Mouse (Mus musculus) hindbrain, embryonic 14.5 days (tissue): Measurements from ENCODE around the gene Palm2. TPM values are rescaled to one million over a fixed set of nuclear protein-coding genes. Genes with fewer than 3 reads are reported as not detected.

Experiments used
- ATAC-seq: fragments of 200-750 bp; cut with Nextera tagmentation; 2 replicates; pipeline ENCODE4 v1.8.0; 2017; ENCODE audit warnings: moderate number of reproducible peaks, mild to moderate bottlenecking, moderate TSS enrichment, moderate library complexity; ENCODE audit not compliant: low FRiP score
- DNase-seq: peaks from one replicate; pipeline ENCODE4 v3.0.0-alpha.2; 2015; ENCODE audit warnings: low spot score
- H3K27ac ChIP-seq: fragments of 300-500 bp; sonication (generic); 2 replicates; pipeline ENCODE4 v1.5.1; 2014; ENCODE audit warnings: mild to moderate bottlenecking, moderate library complexity
- H3K27me3 ChIP-seq: fragments of 300-500 bp; sonication (generic); 2 replicates; pipeline ENCODE4 v1.6.1; 2014; ENCODE audit warnings: mild to moderate bottlenecking, low read length, mixed read lengths; ENCODE audit not compliant: control insufficient read depth, insufficient read depth
- H3K36me3 ChIP-seq: fragments of 300-500 bp; sonication (generic); replicated peaks from 2 replicates; pipeline ENCODE4 v1.6.1; 2014; ENCODE audit not compliant: control insufficient read depth, insufficient read depth
- H3K4me1 ChIP-seq: fragments of 300-500 bp; sonication (generic); replicated peaks from 2 replicates; pipeline ENCODE4 v1.6.1; 2014; ENCODE audit warnings: antibody characterized with exemption, low read length, mixed read lengths; ENCODE audit not compliant: control insufficient read depth, insufficient read depth
- H3K4me2 ChIP-seq: fragments of 300-500 bp; sonication (generic); replicated peaks from 2 replicates; pipeline ENCODE4 v1.6.1; 2014; ENCODE audit warnings: mild to moderate bottlenecking, moderate library complexity
- H3K4me3 ChIP-seq: fragments of 300-500 bp; sonication (generic); replicated peaks from 2 replicates; pipeline ENCODE4 v1.5.1; 2014; ENCODE audit warnings: mild to moderate bottlenecking, low read length
- H3K9ac ChIP-seq: fragments of 300-500 bp; sonication (generic); 2 replicates; pipeline ENCODE4 v1.6.1; 2014
- H3K9me3 ChIP-seq: fragments of 300-500 bp; sonication (generic); 2 replicates; pipeline ENCODE4 v1.6.1; 2016; ENCODE audit warnings: low read length; ENCODE audit not compliant: control insufficient read depth
- WGBS: fragments of 180-500 bp; shearing (Covaris S2); extraction: QIAGEN DNeasy Blood & Tissue Kit; methylation state at CpG from one replicate; pipeline ENCODE4 v1.1.7; 2014; 5-methylcytosine and 5-hydroxymethylcytosine counted together
- polyA plus RNA-seq: library from polyadenylated mRNA; unstranded; fragments of >200 nt; fragmentation: Nextera tagmentation; extraction: Ambion mirVana; gene quantifications from 2 replicates; pipeline ENCODE4 v1.2.1, GENCODE M21; 2014

The Palm2 gene
- polyA plus RNA-seq, 1 experiment from 2014 or later = 14.3 TPM

GRCm38 (mm10) chr4:57569711-57570110 is 135.7 kb downstream of the Palm2 start:
- no peak for DNase-seq
- 58% methylated on average over 6 of the region's 6 CpGs for WGBS
- peak overlapping the region; percentile 85; the same call in 1 of the 2 replicates for H3K4me2 ChIP-seq

GRCm38 (mm10) chr4:57570229-57570628 is 136.2 kb downstream of the Palm2 start:
- ATAC-seq (no peak), DNase-seq (no peak)
- no peak overlapping the region for H3K4me2 ChIP-seq
- no peaks in the 10 kb centered on the region for H3K9me3 ChIP-seq
- no peak overlapping the region for H3K4me3 ChIP-seq
- H3K9ac ChIP-seq = no peak overlapping the region
- H3K27me3 ChIP-seq = 0 out of 2 replicates have a peak, but pooled peaks cover 4% of the 10 kb centered on the region
- peaks cover 10% of the 10 kb centered on the region; the same call in 1 of the 2 replicates for H3K4me1 ChIP-seq
- H3K36me3 ChIP-seq = no peaks in the 10 kb centered on the region
- WGBS = 80% methylated on average over 3 of the region's 3 CpGs
- no peak overlapping the region for H3K27ac ChIP-seq

More at GRCm38 (mm10) chr4:57569711-57570110, 135.7 kb downstream of the Palm2 start:
- no peak overlapping the region for H3K9ac ChIP-seq
- no peaks in the 10 kb centered on the region for H3K36me3 ChIP-seq
- no peak for ATAC-seq
- H3K9me3 ChIP-seq = no peaks in the 10 kb centered on the region
- H3K4me3 ChIP-seq = no peak overlapping the region
- H3K4me1 ChIP-seq = peaks cover 10% of the 10 kb centered on the region; the same call in 1 of the 2 replicates
- H3K27ac ChIP-seq = no peak overlapping the region
- H3K27me3 ChIP-seq = 0 out of 2 replicates have a peak, but pooled peaks cover 4% of the 10 kb centered on the region

- no peaks in the 10 kb centered on the region for H3K36me3 ChIP-seq
- H3K4me3 ChIP-seq = no peak overlapping the region
- H3K27ac ChIP-seq = no peak overlapping the region
- H3K27me3 ChIP-seq = no peaks in the 10 kb centered on the region
- ATAC-seq (no peak), DNase-seq (no peak)
- no peak overlapping the region for H3K9ac ChIP-seq
- 91% methylated on average over 3 of the region's 3 CpGs for WGBS
- H3K9me3 ChIP-seq = no peaks in the 10 kb centered on the region
- H3K4me2 ChIP-seq = no peak overlapping the region
- no peaks in the 10 kb centered on the region for H3K4me1 ChIP-seq
Observed at GRCm38 (mm10) chr4:57574181-57574580, 140.1 kb downstream of the Palm2 start.

- no peak for ATAC-seq
- H3K4me1 ChIP-seq = no peaks in the 10 kb centered on the region
- no peak for DNase-seq
- no peak overlapping the region for H3K9ac ChIP-seq
- no peak overlapping the region for H3K4me3 ChIP-seq
- no peak overlapping the region for H3K27ac ChIP-seq
- H3K4me2 ChIP-seq = no peak overlapping the region
- H3K27me3 ChIP-seq = no peaks in the 10 kb centered on the region
- no peaks in the 10 kb centered on the region for H3K36me3 ChIP-seq
- H3K9me3 ChIP-seq = no peaks in the 10 kb centered on the region
- WGBS = 89% methylated on average over 6 of the region's 6 CpGs
Observed at GRCm38 (mm10) chr4:57574646-57575045, 140.6 kb downstream of the Palm2 start.

GRCm38 (mm10) chr4:57575686-57576085 is 141.6 kb downstream of the Palm2 start:
- ATAC-seq (no peak), DNase-seq (no peak)
- no peak overlapping the region for H3K4me3 ChIP-seq
- H3K36me3 ChIP-seq = no peaks in the 10 kb centered on the region
- H3K27ac ChIP-seq = no peak overlapping the region
- H3K27me3 ChIP-seq = no peaks in the 10 kb centered on the region
- no peak overlapping the region for H3K9ac ChIP-seq
- H3K4me1 ChIP-seq = no peaks in the 10 kb centered on the region
- WGBS = 87% methylated on average over 5 of the region's 5 CpGs
- no peaks in the 10 kb centered on the region for H3K9me3 ChIP-seq
- H3K4me2 ChIP-seq = no peak overlapping the region

GRCm38 (mm10) chr4:57576095-57576494 is 142.0 kb downstream of the Palm2 start:
- no peak for ATAC-seq
- 87% methylated on average over 11 of the region's 11 CpGs for WGBS

GRCm38 (mm10) chr4:57579683-57580082 is 145.6 kb downstream of the Palm2 start:
- Histone ChIP-seq H3K9me3 (no peaks in the 10 kb centered on the region), H3K27me3 (no peaks in the 10 kb centered on the region), H3K9ac (no peak overlapping the region), H3K27ac (no peak overlapping the region), H3K4me3 (no peak overlapping the region), H3K36me3 (no peaks in the 10 kb centered on the region), H3K4me2 (no peak overlapping the region), H3K4me1 (no peaks in the 10 kb centered on the region)
- DNase-seq (no peak), ATAC-seq (no peak)
- WGBS = 94% methylated on average over 10 of the region's 10 CpGs

More at GRCm38 (mm10) chr4:57576095-57576494, 142.0 kb downstream of the Palm2 start:
- Histone ChIP-seq H3K36me3 (no peaks in the 10 kb centered on the region), H3K4me1 (no peaks in the 10 kb centered on the region), H3K9me3 (no peaks in the 10 kb centered on the region), H3K4me3 (no peak overlapping the region), H3K27ac (no peak overlapping the region), H3K9ac (no peak overlapping the region), H3K4me2 (no peak overlapping the region), H3K27me3 (no peaks in the 10 kb centered on the region)
- DNase-seq = no peak

- H3K4me2 ChIP-seq = no peak overlapping the region
- H3K4me3 ChIP-seq = no peak overlapping the region
- no peaks in the 10 kb centered on the region for H3K36me3 ChIP-seq
- H3K9ac ChIP-seq = no peak overlapping the region
- no peaks in the 10 kb centered on the region for H3K4me1 ChIP-seq
- DNase-seq (no peak), ATAC-seq (no peak)
- WGBS = 89% methylated on average over 6 of the region's 6 CpGs
- no peaks in the 10 kb centered on the region for H3K27me3 ChIP-seq
- H3K27ac ChIP-seq = no peak overlapping the region
- H3K9me3 ChIP-seq = no peaks in the 10 kb centered on the region
Observed at GRCm38 (mm10) chr4:57585281-57585800, 151.3 kb downstream of the Palm2 start.

- Histone ChIP-seq H3K4me2 (no peak overlapping the region), H3K27ac (no peak overlapping the region), H3K9ac (no peak overlapping the region), H3K36me3 (no peaks in the 10 kb centered on the region), H3K4me3 (no peak overlapping the region), H3K9me3 (no peaks in the 10 kb centered on the region), H3K4me1 (no peaks in the 10 kb centered on the region), H3K27me3 (no peaks in the 10 kb centered on the region)
- ATAC-seq (no peak), DNase-seq (no peak)
- WGBS = 80% methylated on average over 7 of the region's 7 CpGs
Observed at GRCm38 (mm10) chr4:57586933-57587658, 153.0 kb downstream of the Palm2 start.
